Mouse (Mus musculus) midbrain, embryonic 16.5 days (tissue): ENCODE data around the gene Atad5. TPM values are rescaled to one million over a fixed set of nuclear protein-coding genes. Genes with fewer than 3 reads are reported as not detected.
"Not testable (repeated sequence)": the region's sequence is repeated elsewhere in the genome, so short reads cannot be mapped to it uniquely, and the experiment has no call there.

ENCODE experiments used
- ATAC-seq: fragments of 200-750 bp; cut with Nextera tagmentation; 2 replicates; pipeline ENCODE4 v1.8.0; 2017; ENCODE audit warnings: moderate TSS enrichment
- H3K27ac ChIP-seq: fragments of 300-500 bp; sonication (generic); 2 replicates; pipeline ENCODE4 v1.5.1; 2014; ENCODE audit warnings: mild to moderate bottlenecking, low read length, mixed read lengths
- H3K27me3 ChIP-seq: fragments of 300-500 bp; sonication (generic); 2 replicates; pipeline ENCODE4 v1.6.1; 2014; ENCODE audit warnings: low read depth, low read length, mixed read lengths; ENCODE audit not compliant: control insufficient read depth, insufficient read depth
- H3K36me3 ChIP-seq: fragments of 300-500 bp; sonication (generic); 2 replicates; pipeline ENCODE4 v1.6.1; 2014; ENCODE audit warnings: mild to moderate bottlenecking, low read length, moderate library complexity, mixed read lengths; ENCODE audit not compliant: control insufficient read depth, insufficient read depth
- H3K4me1 ChIP-seq: fragments of 300-500 bp; sonication (generic); 2 replicates; pipeline ENCODE4 v1.6.1; 2014; ENCODE audit warnings: mild to moderate bottlenecking, low read length, mixed read lengths; ENCODE audit not compliant: control insufficient read depth, insufficient read depth
- H3K4me2 ChIP-seq: fragments of 300-500 bp; sonication (generic); 2 replicates; pipeline ENCODE4 v1.6.1; 2014; ENCODE audit warnings: mild to moderate bottlenecking, low read length, mixed read lengths
- H3K4me3 ChIP-seq: fragments of 300-500 bp; sonication (generic); 2 replicates; pipeline ENCODE4 v1.5.1; 2014; ENCODE audit warnings: low read depth, mild to moderate bottlenecking, low read length, moderate library complexity, mixed read lengths
- H3K9ac ChIP-seq: fragments of 300-500 bp; sonication (generic); 2 replicates; pipeline ENCODE4 v1.6.1; 2014; ENCODE audit warnings: low read depth, low read length, mixed read lengths
- H3K9me3 ChIP-seq: fragments of 300-500 bp; sonication (generic); replicated peaks from 2 replicates; pipeline ENCODE4 v1.6.1; 2014; ENCODE audit warnings: mild to moderate bottlenecking, low read length, mixed read lengths; ENCODE audit not compliant: control insufficient read depth, poor library complexity, severe bottlenecking
- WGBS: fragments of 180-500 bp; shearing (Covaris S2); extraction: QIAGEN DNeasy Blood & Tissue Kit; methylation state at CpG from one replicate; pipeline ENCODE4 v1.1.7; 2014; 5-methylcytosine and 5-hydroxymethylcytosine counted together
- polyA plus RNA-seq: library from polyadenylated mRNA; unstranded; fragments of >200 nt; fragmentation: Nextera tagmentation; extraction: Ambion mirVana; gene quantifications from 2 replicates; pipeline ENCODE4 v1.2.1, GENCODE M21; 2015

Gene Atad5
- polyA plus RNA-seq, 1 experiment from 2014 or later = 4.3 TPM

DNA sequence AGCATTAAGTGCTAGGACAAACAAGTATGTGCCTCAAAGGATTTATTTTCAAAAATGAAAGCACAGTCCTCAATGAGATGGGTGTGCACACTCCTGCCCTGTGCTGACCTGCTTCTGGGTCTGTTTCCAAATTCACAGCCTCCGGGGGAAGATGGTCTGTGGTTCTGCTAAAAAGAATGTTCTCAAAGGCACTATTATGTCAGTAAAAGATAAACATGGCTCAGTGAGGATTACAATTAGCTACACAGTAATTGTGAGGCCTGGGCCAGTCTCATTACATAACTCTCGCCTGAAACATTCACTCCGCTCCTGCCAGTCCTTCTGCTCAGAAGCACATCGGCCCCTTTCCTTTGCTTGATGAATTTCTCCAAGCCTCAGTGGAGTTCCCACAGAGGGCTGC is 27.0 kb upstream of the Atad5 start:
- no peak overlapping the region for H3K9ac ChIP-seq
- H3K9me3 ChIP-seq = no peaks in the 10 kb centered on the region
- H3K36me3 ChIP-seq = no peaks in the 10 kb centered on the region
- H3K27me3 ChIP-seq = no peaks in the 10 kb centered on the region
- ATAC-seq = no peak
- H3K27ac ChIP-seq = no peak overlapping the region
- WGBS = 56% methylated on average over 4 of the region's 4 CpGs
- no peaks in the 10 kb centered on the region for H3K4me1 ChIP-seq
- no peak overlapping the region for H3K4me2 ChIP-seq
- no peak overlapping the region for H3K4me3 ChIP-seq

- not testable (repeated sequence) for H3K9me3 ChIP-seq, H3K4me2 ChIP-seq, H3K9ac ChIP-seq, H3K27me3 ChIP-seq, H3K4me3 ChIP-seq, ATAC-seq, H3K36me3 ChIP-seq, H3K4me1 ChIP-seq, H3K27ac ChIP-seq
- WGBS = 88% methylated on average over 4 of the region's 4 CpGs
Measured at GRCm38 (mm10) chr11:80066373-80066772, 22.8 kb upstream of the Atad5 start.

GRCm38 (mm10) chr11:80067558-80067957 is 21.6 kb upstream of the Atad5 start:
- Histone ChIP-seq H3K4me1 (no peaks in the 10 kb centered on the region), H3K27ac (no peak overlapping the region), H3K4me2 (no peak overlapping the region), H3K9ac (no peak overlapping the region), H3K27me3 (no peaks in the 10 kb centered on the region), H3K36me3 (no peaks in the 10 kb centered on the region), H3K9me3 (no peaks in the 10 kb centered on the region), H3K4me3 (no peak overlapping the region)
- ATAC-seq = no peak
- 90% methylated on average over 5 of the region's 5 CpGs for WGBS

DNA sequence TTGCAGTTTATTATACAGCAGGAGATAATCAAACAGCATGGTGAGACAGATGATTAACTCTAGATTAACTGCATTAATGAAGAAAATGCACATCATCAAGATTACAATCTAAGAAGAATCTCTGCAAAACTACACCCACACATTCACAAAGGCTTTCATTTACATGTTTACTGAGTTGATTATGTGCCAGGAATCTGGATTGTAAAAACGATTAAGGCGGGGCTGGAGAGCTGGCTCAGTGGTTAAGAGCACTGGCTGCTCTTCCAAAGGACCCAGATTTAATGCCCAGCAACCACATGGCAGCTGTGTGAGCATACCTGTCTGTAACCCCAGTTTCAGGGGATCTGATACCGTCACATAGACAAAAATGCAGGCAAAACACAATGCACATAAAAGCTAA is 19.4 kb upstream of the Atad5 start:
- WGBS = 92% methylated on average over 3 of the region's 3 CpGs
- H3K9ac ChIP-seq = no peak overlapping the region
- H3K9me3 ChIP-seq = no peaks in the 10 kb centered on the region

GRCm38 (mm10) chr11:80071039-80071438 is 18.2 kb upstream of the Atad5 start:
- Histone ChIP-seq H3K36me3 (no peaks in the 10 kb centered on the region), H3K27ac (no peak overlapping the region), H3K9me3 (no peaks in the 10 kb centered on the region), H3K4me1 (no peaks in the 10 kb centered on the region), H3K9ac (no peak overlapping the region), H3K4me2 (no peak overlapping the region), H3K27me3 (no peaks in the 10 kb centered on the region), H3K4me3 (no peak overlapping the region)
- 96% methylated on average over 2 of the region's 2 CpGs for WGBS
- ATAC-seq = no peak

More for the DNA sequence above, 19.4 kb upstream of the Atad5 start:
- H3K27me3 ChIP-seq = no peaks in the 10 kb centered on the region
- H3K4me3 ChIP-seq = no peak overlapping the region
- H3K4me1 ChIP-seq = no peaks in the 10 kb centered on the region
- H3K4me2 ChIP-seq = no peak overlapping the region
- H3K27ac ChIP-seq = no peak overlapping the region
- H3K36me3 ChIP-seq = no peaks in the 10 kb centered on the region
- ATAC-seq = no peak

DNA sequence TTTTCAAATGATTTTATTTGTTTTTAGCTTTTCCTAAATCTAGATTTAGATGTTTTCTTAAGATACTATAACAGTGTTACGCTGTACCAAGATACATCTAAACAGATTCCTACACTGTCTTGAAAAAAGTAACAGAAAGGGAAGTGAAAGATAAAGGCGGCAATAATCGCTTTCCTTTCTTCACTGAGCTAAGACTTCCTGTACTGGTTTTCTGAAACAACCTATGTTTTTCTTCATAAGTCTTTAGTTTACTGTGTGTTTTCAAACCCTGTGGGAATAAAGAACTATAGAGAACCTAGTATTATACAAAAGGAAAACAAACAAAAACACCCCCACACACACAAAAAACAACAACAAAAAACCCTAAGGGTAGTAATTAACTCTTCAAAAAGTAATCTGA is 16.8 kb upstream of the Atad5 start:
- Histone ChIP-seq H3K9me3 (no peaks in the 10 kb centered on the region), H3K4me1 (no peaks in the 10 kb centered on the region), H3K36me3 (no peaks in the 10 kb centered on the region), H3K9ac (no peak overlapping the region), H3K4me3 (no peak overlapping the region), H3K27ac (no peak overlapping the region), H3K4me2 (no peak overlapping the region), H3K27me3 (no peaks in the 10 kb centered on the region)
- no peak for ATAC-seq
- 96% methylated on average over 3 of the region's 3 CpGs for WGBS

- no peak overlapping the region for H3K9ac ChIP-seq
- WGBS = 94% methylated on average over 5 of the region's 5 CpGs
- ATAC-seq = no peak
Measured at GRCm38 (mm10) chr11:80075608-80076277, 13.5 kb upstream of the Atad5 start.

DNA sequence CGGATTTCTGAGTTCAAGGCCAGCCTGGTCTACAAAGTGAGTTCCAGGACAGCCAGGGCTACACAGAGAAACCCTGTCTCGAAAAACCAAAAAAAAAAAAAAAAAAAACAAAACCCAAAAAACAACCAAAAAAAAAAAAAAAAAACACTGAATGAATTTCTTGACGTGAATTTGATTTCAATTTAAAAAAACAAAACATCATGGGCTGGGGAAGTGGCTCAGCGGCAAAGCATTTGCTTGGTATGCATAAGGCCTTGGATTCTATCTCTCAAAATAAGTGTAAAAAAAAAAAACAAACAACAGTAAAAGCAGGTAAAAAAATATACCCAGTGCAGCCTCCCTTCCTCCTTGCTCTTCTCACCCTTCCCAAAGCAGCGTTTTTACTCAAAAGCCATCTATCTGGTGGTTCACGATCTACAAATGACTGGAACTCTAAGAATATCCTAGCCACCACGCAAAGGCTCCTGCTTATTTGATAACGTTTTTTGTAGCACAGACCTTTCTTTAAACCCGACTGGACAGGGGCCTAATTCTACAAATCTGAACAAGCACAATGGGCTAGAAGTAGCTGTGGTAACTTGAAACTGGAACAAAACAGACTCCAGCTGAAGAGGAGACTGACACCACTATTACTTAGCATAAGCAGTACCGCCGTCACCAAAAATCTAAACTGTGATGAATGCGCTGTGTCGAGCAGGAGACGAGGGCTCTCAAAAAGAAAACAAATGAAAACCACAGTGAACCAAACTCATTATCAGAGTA is 11.2 kb upstream of the Atad5 start:
- no peaks in the 10 kb centered on the region for H3K9me3 ChIP-seq
- no peaks in the 10 kb centered on the region for H3K36me3 ChIP-seq
- H3K4me2 ChIP-seq = no peak overlapping the region
- H3K4me1 ChIP-seq = peaks cover 8% of the 10 kb centered on the region; the same call in 1 of the 2 replicates
- H3K4me3 ChIP-seq = no peak overlapping the region
- H3K27me3 ChIP-seq = no peaks in the 10 kb centered on the region
- no peak overlapping the region for H3K9ac ChIP-seq
- no peak overlapping the region for H3K27ac ChIP-seq
- ATAC-seq = no peak
- WGBS = 71% methylated on average over 13 of the region's 14 CpGs

More at GRCm38 (mm10) chr11:80075608-80076277, 13.5 kb upstream of the Atad5 start:
- Histone ChIP-seq H3K4me1 (peaks cover 3% of the 10 kb centered on the region; the same call in 1 of the 2 replicates), H3K27me3 (no peaks in the 10 kb centered on the region), H3K36me3 (no peaks in the 10 kb centered on the region), H3K9me3 (no peaks in the 10 kb centered on the region), H3K4me2 (no peak overlapping the region), H3K27ac (no peak overlapping the region), H3K4me3 (no peak overlapping the region)

DNA sequence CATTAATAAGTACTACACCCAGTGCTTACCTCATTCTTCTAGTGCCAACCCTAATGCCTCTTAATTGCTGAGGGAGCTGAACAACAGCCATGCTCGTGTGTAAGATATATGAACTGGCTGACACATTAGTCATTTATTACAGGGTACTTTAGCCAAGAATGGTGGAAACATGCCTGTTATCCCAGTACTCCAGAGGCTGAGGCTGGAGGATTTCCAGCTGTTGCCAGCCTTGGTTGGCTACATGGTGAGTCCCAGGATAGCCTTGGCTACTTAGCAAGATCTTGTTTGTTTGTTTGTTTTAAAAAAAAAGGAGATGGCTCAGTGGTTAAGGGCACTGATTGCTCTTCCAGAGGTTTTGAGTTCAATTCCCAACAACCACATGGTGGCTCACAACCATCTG is 10.4 kb upstream of the Atad5 start:
- 56% methylated on average over 1 of the region's 1 CpGs for WGBS
- no peak overlapping the region for H3K27ac ChIP-seq
- no peak overlapping the region for H3K4me2 ChIP-seq
- H3K4me3 ChIP-seq = no peak overlapping the region
- peaks cover 8% of the 10 kb centered on the region; the same call in 1 of the 2 replicates for H3K4me1 ChIP-seq
- H3K9ac ChIP-seq = no peak overlapping the region
- no peaks in the 10 kb centered on the region for H3K27me3 ChIP-seq
- ATAC-seq = no peak
- H3K9me3 ChIP-seq = no peaks in the 10 kb centered on the region
- no peaks in the 10 kb centered on the region for H3K36me3 ChIP-seq
